Mouse (Mus musculus) kidney, embryonic 16.5 days (tissue): ENCODE measurements around the gene Inpp1. TPM values are rescaled to one million over a fixed set of nuclear protein-coding genes. Genes with fewer than 3 reads are reported as not detected.
A peak's percentile ranks its signal among the peaks of the same experiment; 100 is the strongest.

ENCODE experiments used
- ATAC-seq: fragments of 200-750 bp; cut with Nextera tagmentation; 2 replicates; pipeline ENCODE4 v1.8.0; 2017; ENCODE audit warnings: moderate TSS enrichment; ENCODE audit not compliant: low FRiP score, low TSS enrichment
- H3K27ac ChIP-seq: fragments of 300-500 bp; sonication (generic); 2 replicates; pipeline ENCODE4 v1.5.1; 2014; ENCODE audit warnings: low read length
- H3K27me3 ChIP-seq: fragments of 300-500 bp; sonication (generic); 2 replicates; pipeline ENCODE4 v1.6.1; 2014; ENCODE audit warnings: low read length, control low read depth, mixed read lengths; ENCODE audit not compliant: insufficient read depth
- H3K36me3 ChIP-seq: fragments of 300-500 bp; sonication (generic); 2 replicates; pipeline ENCODE4 v1.6.1; 2014; ENCODE audit warnings: low read length, control low read depth, mixed read lengths; ENCODE audit not compliant: insufficient read depth
- H3K4me1 ChIP-seq: fragments of 300-500 bp; sonication (generic); 2 replicates; pipeline ENCODE4 v1.6.1; 2014; ENCODE audit warnings: low read length, control low read depth, mixed read lengths; ENCODE audit not compliant: insufficient read depth
- H3K4me2 ChIP-seq: fragments of 300-500 bp; sonication (generic); replicated peaks from 2 replicates; pipeline ENCODE4 v1.6.1; 2014; ENCODE audit warnings: low read depth, low read length
- H3K4me3 ChIP-seq: fragments of 300-500 bp; sonication (generic); 2 replicates; pipeline ENCODE4 v1.5.1; 2014; ENCODE audit warnings: mild to moderate bottlenecking, low read length
- H3K9ac ChIP-seq: fragments of 300-500 bp; sonication (generic); replicated peaks from 2 replicates; pipeline ENCODE4 v1.6.1; 2014; ENCODE audit warnings: low read length
- H3K9me3 ChIP-seq: fragments of 300-500 bp; sonication (generic); 2 replicates; pipeline ENCODE4 v1.6.1; 2016; ENCODE audit warnings: low read length, control low read depth
- WGBS: fragments of 180-500 bp; shearing (Covaris S2); extraction: QIAGEN DNeasy Blood & Tissue Kit; methylation state at CpG from one replicate; pipeline ENCODE4 v1.1.7; 2014; 5-methylcytosine and 5-hydroxymethylcytosine counted together
- polyA plus RNA-seq: library from polyadenylated mRNA; unstranded; fragments of >200 nt; fragmentation: Nextera tagmentation; extraction: Ambion mirVana; gene quantifications from 2 replicates; pipeline ENCODE4 v1.2.1, GENCODE M21; 2015

Gene Inpp1
- polyA plus RNA-seq, 1 experiment from 2014 or later: 15.9 TPM

DNA sequence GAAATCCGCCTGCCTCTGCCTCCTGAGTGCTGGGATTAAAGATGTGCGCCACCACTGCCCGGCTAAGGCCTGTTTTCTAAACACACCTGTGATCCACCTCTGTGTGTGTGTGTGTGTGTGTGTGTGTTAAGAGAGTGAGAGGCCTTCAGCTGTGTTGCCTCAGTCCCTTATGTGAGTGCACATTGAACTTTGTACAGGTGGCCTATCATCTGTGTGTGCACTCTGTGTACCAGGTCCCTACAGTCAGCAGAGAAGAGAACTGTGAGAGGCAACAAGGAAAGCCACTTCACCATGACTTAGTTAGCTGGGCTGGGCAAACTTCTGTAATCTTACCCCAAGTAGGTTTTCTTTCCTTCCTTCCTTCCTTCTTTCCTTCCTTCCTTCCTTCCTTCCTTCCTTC is 21.6 kb upstream of the Inpp1 start:
- no peak for ATAC-seq
- no peak overlapping the region for H3K4me3 ChIP-seq
- H3K9ac ChIP-seq: no peak overlapping the region
- H3K27ac ChIP-seq: no peak overlapping the region
- 89% methylated on average over 3 of the region's 3 CpGs for WGBS
- no peaks in the 10 kb centered on the region for H3K27me3 ChIP-seq
- peaks cover 3% of the 10 kb centered on the region; the same call in 1 of the 2 replicates for H3K4me1 ChIP-seq
- H3K4me2 ChIP-seq: no peak overlapping the region
- no peaks in the 10 kb centered on the region for H3K9me3 ChIP-seq
- no peaks in the 10 kb centered on the region for H3K36me3 ChIP-seq

DNA sequence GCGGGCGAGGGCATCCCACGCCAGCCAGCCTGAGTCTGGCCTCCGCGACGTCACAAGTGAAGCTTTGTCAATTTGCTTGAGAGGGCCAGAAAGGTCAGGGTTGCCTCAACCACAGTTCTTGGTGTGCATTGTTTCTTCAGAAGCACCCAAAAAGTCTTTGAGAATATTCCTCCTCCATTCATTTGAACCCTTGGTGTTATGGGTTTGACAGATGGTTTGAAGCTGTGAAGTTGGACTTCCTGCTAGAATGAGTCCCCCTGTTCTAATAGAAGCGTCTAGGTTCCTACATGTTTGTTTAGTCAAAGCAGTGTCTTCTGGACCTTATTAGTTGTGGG is 292 bp upstream of the Inpp1 start:
- Histone ChIP-seq H3K4me2 (peak overlapping the region; percentile 88), H3K27me3 (no peaks in the 10 kb centered on the region), H3K36me3 (no peaks in the 10 kb centered on the region), H3K4me3 (peak overlapping the region; percentile 70), H3K27ac (no peak overlapping the region), H3K9me3 (no peaks in the 10 kb centered on the region), H3K4me1 (peaks cover 11% of the 10 kb centered on the region), H3K9ac (peak overlapping the region; percentile 81)
- WGBS: 3% methylated on average over 7 of the region's 7 CpGs
- no peak for ATAC-seq

DNA sequence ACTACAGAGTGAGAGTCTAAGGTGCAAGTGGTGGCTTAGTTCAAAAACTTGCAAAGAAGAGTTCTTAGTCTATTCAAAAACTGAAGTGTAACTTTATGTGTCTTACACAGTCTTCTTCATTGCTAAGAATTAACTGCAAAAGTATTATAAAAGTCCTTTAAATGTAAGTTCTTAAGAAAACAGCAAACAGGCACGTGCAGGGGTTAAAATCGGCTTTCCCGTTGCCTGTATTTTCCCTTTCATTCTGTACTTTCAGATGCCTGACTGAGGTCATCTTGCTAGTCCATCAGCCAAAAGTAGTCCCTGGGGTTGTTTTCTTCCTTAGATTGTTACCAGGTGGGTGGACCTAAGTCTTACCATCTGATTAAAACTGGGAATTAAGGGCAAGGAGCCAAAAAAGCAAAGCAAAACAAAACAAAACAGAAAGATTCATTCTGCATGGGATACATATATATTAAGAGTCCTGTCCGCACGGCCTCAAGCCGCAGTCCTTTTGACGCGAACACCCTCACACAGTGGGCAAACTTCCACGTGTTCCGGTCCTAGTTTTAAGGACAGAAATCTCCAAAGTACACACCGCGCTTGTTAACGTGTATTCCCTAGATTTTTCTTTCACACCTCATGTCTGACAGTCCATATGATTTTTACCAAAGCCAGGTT is 1.1 kb downstream of the Inpp1 start:
- no peaks in the 10 kb centered on the region for H3K27me3 ChIP-seq
- H3K4me3 ChIP-seq: peak overlapping the region; percentile 70
- H3K9ac ChIP-seq: no peak overlapping the region
- no peaks in the 10 kb centered on the region for H3K9me3 ChIP-seq
- WGBS: 33% methylated on average over 13 of the region's 13 CpGs
- no peaks in the 10 kb centered on the region for H3K36me3 ChIP-seq
- peak; percentile 21; the same call in 1 of the 2 replicates for ATAC-seq
- no peak overlapping the region for H3K27ac ChIP-seq
- H3K4me1 ChIP-seq: peaks cover 11% of the 10 kb centered on the region
- H3K4me2 ChIP-seq: peak overlapping the region; percentile 88

DNA sequence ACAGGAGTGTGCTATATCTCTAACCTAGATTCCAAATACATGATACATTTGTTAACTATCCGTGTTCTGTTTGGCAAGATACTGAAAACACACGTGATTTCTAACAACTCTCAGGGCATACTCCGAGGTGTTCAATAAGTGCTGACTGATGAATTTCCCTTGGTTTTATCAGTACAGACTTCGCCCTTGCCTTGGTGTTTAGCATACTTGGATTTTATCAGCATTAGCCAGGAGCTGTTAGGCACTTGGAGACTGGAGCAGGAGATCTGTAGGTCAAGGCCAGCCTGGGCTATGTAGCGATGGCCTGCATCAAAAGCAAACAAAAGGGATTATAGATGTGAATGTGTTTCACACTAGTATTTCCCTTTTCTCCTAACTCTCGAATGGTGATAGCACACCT is 9.0 kb downstream of the Inpp1 start:
- no peak overlapping the region for H3K9ac ChIP-seq
- no peak for ATAC-seq
- no peak overlapping the region for H3K4me3 ChIP-seq
- no peak overlapping the region for H3K27ac ChIP-seq
- H3K9me3 ChIP-seq: no peaks in the 10 kb centered on the region
- WGBS: 91% methylated on average over 6 of the region's 6 CpGs
- H3K27me3 ChIP-seq: no peaks in the 10 kb centered on the region
- H3K36me3 ChIP-seq: 0 out of 2 replicates have a peak, but pooled peaks cover 3% of the 10 kb centered on the region
- H3K4me2 ChIP-seq: no peak overlapping the region
- H3K4me1 ChIP-seq: no peaks in the 10 kb centered on the region

DNA sequence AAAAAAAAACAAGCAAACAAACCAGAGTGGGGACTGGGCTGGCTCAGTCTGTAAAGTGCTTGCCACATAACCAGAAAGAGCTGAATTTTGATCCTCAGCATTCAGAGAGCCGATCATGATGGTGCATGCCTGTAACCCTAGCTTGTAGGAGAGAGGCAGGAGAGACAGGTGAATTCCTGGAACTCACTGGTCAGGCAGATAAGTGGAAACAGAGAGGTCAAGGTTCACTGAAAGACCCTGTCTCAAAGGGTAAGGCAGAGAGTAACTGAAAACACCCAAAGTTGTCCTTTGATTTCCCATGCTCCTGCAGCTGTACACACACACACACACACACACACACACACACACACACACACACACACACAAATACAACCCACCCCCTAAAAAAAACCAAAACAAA is 12.4 kb downstream of the Inpp1 start:
- Histone ChIP-seq H3K9ac (no peak overlapping the region), H3K4me1 (peaks cover 20% of the 10 kb centered on the region), H3K36me3 (no peaks in the 10 kb centered on the region), H3K9me3 (no peaks in the 10 kb centered on the region), H3K4me2 (no peak overlapping the region), H3K27ac (no peak overlapping the region), H3K4me3 (no peak overlapping the region), H3K27me3 (no peaks in the 10 kb centered on the region)
- 62% methylated on average over 1 of the region's 1 CpGs for WGBS
- no peak for ATAC-seq

DNA sequence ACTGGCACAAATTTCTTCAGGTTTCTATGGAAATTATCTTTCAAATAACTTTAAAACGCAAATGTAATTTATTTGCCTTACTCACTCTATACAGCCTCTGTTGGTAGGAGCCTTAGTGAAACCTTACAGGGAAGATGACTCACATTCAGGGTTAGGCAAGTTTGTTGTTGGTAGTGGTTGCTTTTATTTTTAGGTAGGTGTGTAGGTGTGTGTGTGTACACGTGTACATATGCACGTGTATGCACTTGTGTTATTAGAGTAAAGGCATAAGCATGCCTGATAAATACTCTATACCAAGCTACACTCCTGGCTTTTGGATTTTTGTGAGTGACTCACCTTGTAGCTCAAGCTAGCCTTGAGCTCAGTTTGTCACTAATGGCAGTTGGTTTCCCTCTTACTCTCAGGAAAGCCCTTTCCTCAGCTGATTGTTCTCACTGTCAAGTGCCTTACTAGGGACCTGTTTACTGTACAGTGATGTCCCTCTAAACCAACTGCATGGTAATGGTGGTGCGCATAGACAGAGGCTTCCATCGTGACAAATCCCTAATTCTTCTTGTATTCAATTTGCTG is 15.0 kb downstream of the Inpp1 start:
- Histone ChIP-seq H3K4me3 (no peak overlapping the region), H3K9ac (no peak overlapping the region), H3K4me2 (no peak overlapping the region), H3K36me3 (no peaks in the 10 kb centered on the region), H3K27me3 (no peaks in the 10 kb centered on the region), H3K27ac (peak overlapping the region; percentile 87), H3K9me3 (no peaks in the 10 kb centered on the region), H3K4me1 (peaks cover 42% of the 10 kb centered on the region)
- ATAC-seq: no peak
- WGBS: 74% methylated on average over 5 of the region's 5 CpGs

DNA sequence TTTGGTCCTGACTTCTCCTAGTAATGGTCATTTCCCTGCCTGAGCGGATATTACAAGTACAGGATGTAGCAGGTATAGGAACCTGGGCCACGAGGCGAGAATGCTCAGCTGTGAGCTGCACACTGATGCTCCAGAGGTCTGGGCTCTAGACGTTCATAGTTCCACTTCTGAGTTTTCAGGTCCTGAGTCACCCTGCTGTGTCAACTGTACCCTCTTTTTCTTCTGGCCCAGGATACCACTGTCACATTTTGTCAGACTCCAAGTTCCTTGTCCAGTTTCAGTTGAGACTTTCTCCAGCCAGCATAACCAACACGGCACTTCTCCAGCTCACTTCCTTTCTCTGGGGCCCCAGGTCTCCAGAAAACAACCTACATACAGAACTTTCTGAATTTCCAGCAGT is 15.8 kb downstream of the Inpp1 start:
- Histone ChIP-seq H3K27ac (peak overlapping the region; percentile 87), H3K9ac (0 out of 2 replicates have a peak overlapping the region, but pooled peaks have one; percentile 22)

DNA sequence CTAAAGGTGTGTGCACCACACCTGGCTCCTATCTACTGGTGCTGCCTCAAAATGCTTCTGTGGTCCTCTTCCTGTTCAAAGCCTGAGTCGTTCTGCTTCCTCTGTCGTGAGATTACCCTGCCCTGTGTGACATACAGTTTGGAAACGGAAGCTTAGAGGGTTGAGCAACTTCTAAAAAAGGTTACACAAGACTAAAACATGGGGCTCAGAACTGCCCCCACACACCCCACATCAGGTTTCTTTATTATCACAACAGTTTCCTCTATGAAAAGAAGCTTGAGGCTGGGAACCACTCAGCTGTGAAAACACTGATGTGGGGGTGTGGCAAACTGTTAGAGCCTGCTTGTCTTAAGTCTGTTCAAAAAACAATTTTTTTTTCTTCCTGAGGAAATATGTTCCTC is 17.1 kb downstream of the Inpp1 start:
- no peak overlapping the region for H3K4me3 ChIP-seq
- H3K36me3 ChIP-seq: no peaks in the 10 kb centered on the region
- no peak overlapping the region for H3K9ac ChIP-seq
- H3K27me3 ChIP-seq: no peaks in the 10 kb centered on the region
- H3K4me2 ChIP-seq: no peak overlapping the region
- H3K9me3 ChIP-seq: no peaks in the 10 kb centered on the region
- peak overlapping the region; percentile 52 for H3K27ac ChIP-seq
- peak; percentile 52; the same call in 1 of the 2 replicates for ATAC-seq
- WGBS: 8% methylated on average over 3 of the region's 3 CpGs
- peaks cover 48% of the 10 kb centered on the region for H3K4me1 ChIP-seq

More for the DNA sequence above, 15.8 kb downstream of the Inpp1 start:
- Histone ChIP-seq H3K27me3 (no peaks in the 10 kb centered on the region), H3K4me1 (peaks cover 42% of the 10 kb centered on the region), H3K36me3 (no peaks in the 10 kb centered on the region), H3K9me3 (no peaks in the 10 kb centered on the region), H3K4me2 (0 out of 2 replicates have a peak overlapping the region, but pooled peaks have one; percentile 10), H3K4me3 (no peak overlapping the region)
- no peak for ATAC-seq
- WGBS: 66% methylated on average over 5 of the region's 5 CpGs

DNA sequence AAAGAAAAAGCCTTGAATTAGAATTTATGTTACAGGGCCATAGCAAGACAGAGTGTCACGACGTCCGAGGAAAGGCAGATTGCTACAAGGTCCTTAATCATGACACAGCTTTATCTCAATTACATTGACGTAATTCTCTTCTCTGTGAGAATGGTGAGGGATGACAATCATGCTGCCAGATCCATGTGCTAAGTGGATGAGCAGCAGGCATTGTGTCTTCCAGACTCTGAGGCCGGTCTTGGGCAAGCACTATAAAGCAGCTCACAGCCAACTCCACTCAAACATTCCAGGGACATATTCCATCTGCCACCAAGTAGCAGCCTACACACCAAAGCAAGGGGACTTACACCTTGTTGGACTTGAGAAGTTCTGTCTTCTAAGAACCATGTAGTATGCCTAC is 17.7 kb downstream of the Inpp1 start:
- Histone ChIP-seq H3K4me1 (peaks cover 48% of the 10 kb centered on the region), H3K27ac (peak overlapping the region; percentile 19), H3K9ac (no peak overlapping the region), H3K9me3 (no peaks in the 10 kb centered on the region), H3K4me3 (no peak overlapping the region), H3K4me2 (no peak overlapping the region), H3K36me3 (no peaks in the 10 kb centered on the region), H3K27me3 (no peaks in the 10 kb centered on the region)
- WGBS: 47% methylated on average over 5 of the region's 5 CpGs
- ATAC-seq: no peak; the same call in 1 of the 2 replicates

DNA sequence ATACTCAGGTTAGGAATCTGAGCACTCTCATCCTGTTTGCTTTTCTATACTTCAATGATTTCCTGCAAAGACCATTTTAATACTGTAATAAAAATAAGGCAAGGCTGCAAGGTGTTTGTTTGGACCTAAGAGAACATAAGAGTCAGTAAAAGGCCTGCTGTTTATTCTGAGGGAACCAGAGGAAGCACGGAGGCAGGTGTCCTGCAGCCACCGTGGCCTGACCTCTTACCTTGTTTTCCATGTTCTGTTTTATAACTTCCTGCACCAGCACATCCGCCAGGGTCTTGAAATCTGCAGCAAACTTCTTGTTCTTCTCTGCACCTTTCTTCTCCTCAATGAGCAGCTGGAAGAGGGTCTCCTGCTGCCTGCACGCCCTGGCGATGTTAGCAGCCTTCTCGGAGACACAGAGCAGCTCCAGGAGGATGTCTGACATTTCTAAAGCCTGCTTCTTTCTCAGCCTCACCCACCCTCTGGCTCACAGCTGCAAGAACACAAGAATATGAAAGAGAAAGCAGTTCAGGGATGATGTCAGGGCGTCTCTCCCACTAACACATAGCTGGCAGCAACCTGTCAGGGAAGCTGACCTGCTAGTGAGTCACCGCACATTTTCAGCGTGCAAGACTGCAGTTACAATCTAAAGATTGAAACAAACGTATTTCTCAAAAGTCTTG is 18.3 kb downstream of the Inpp1 start:
- H3K4me3 ChIP-seq: no peak overlapping the region
- no peaks in the 10 kb centered on the region for H3K9me3 ChIP-seq
- H3K4me2 ChIP-seq: peak overlapping the region; percentile 19; the same call in 1 of the 2 replicates
- no peak for ATAC-seq
- H3K27me3 ChIP-seq: no peaks in the 10 kb centered on the region
- 34% methylated on average over 10 of the region's 10 CpGs for WGBS
- H3K9ac ChIP-seq: peak overlapping the region; percentile 40; the same call in 1 of the 2 replicates
- H3K27ac ChIP-seq: peak overlapping the region; percentile 76
- peaks cover 48% of the 10 kb centered on the region for H3K4me1 ChIP-seq
- no peaks in the 10 kb centered on the region for H3K36me3 ChIP-seq
